Mouse (Mus musculus) erythroblast, embryonic 14.5 days (primary cell): ENCODE data around the gene Nlk.

Source experiments
- GATA1 ChIP-seq: IDR thresholded peaks from 2 replicates; pipeline ENCODE4 v1.6.1; 2012; ENCODE audit warnings: low read length, inconsistent platforms, mixed read lengths
- TAL1 ChIP-seq: IDR thresholded peaks from 3 replicates; pipeline ENCODE4 v1.6.1; 2012; ENCODE audit warnings: low read length, inconsistent platforms, mixed read lengths

- TF ChIP-seq GATA1 (no peak), TAL1 (no peak)
Measured at GRCm38 (mm10) chr11:78594271-78594964, 102.8 kb downstream of the Nlk start.
